Mouse (Mus musculus) limb, embryonic 11.5 days (tissue): ENCODE results near the gene Myo19. TPM values are rescaled to one million over a fixed set of nuclear protein-coding genes. Genes with fewer than 3 reads are reported as not detected.
"Not testable (repeated sequence)": the region's sequence is repeated elsewhere in the genome, so short reads cannot be mapped to it uniquely, and the experiment has no call there.

ENCODE experiments used
- ATAC-seq: fragments of 200-750 bp; cut with Nextera tagmentation; 2 replicates; pipeline ENCODE4 v1.8.0; 2017; ENCODE audit warnings: low read depth; ENCODE audit not compliant: insufficient number of reproducible peaks, low FRiP score, low TSS enrichment
- DNase-seq: peaks from one replicate; pipeline ENCODE4 v3.0.0-alpha.2; 2015; ENCODE audit warnings: low spot score
- H3K27ac ChIP-seq: fragments of 300-500 bp; sonication (generic); replicated peaks from 2 replicates; pipeline ENCODE4 v1.5.1; 2014; ENCODE audit warnings: low read depth, mild to moderate bottlenecking, low read length
- H3K27me3 ChIP-seq: fragments of 300-500 bp; sonication (generic); 2 replicates; pipeline ENCODE4 v1.6.1; 2014; ENCODE audit warnings: mild to moderate bottlenecking, low read length, mixed read lengths; ENCODE audit not compliant: control insufficient read depth, insufficient read depth
- H3K36me3 ChIP-seq: fragments of 300-500 bp; sonication (generic); 2 replicates; pipeline ENCODE4 v1.6.1; 2014; ENCODE audit warnings: mild to moderate bottlenecking, low read length, moderate library complexity, mixed read lengths; ENCODE audit not compliant: control insufficient read depth, insufficient read depth
- H3K4me1 ChIP-seq: fragments of 300-500 bp; sonication (generic); 2 replicates; pipeline ENCODE4 v1.6.1; 2014; ENCODE audit warnings: low read length, mixed read lengths; ENCODE audit not compliant: control insufficient read depth, insufficient read depth
- H3K4me2 ChIP-seq: fragments of 300-500 bp; sonication (generic); 2 replicates; pipeline ENCODE4 v1.6.1; 2014; ENCODE audit warnings: low read depth, mild to moderate bottlenecking, moderate library complexity; ENCODE audit not compliant: severe bottlenecking
- H3K4me3 ChIP-seq: fragments of 300-500 bp; sonication (generic); 2 replicates; pipeline ENCODE4 v1.5.1; 2014; ENCODE audit warnings: low read depth, low read length
- H3K9ac ChIP-seq: fragments of 300-500 bp; sonication (generic); 2 replicates; pipeline ENCODE4 v1.6.1; 2014; ENCODE audit warnings: mild to moderate bottlenecking, low read length
- H3K9me3 ChIP-seq: fragments of 300-500 bp; sonication (generic); 2 replicates; pipeline ENCODE4 v1.6.1; 2016; ENCODE audit warnings: low read length; ENCODE audit not compliant: control insufficient read depth
- WGBS: fragments of 180-500 bp; shearing (Covaris S2); extraction: QIAGEN DNeasy Blood & Tissue Kit; methylation state at CpG from one replicate; pipeline ENCODE4 v1.1.7; 2014; 5-methylcytosine and 5-hydroxymethylcytosine counted together
- polyA plus RNA-seq: library from polyadenylated mRNA; unstranded; fragments of >200 nt; fragmentation: Nextera tagmentation; extraction: Ambion mirVana; gene quantifications from 2 replicates; pipeline ENCODE4 v1.2.1, GENCODE M21; 2014

Myo19 gene
- polyA plus RNA-seq, 1 experiment from 2014 or later = 13.4 TPM

DNA sequence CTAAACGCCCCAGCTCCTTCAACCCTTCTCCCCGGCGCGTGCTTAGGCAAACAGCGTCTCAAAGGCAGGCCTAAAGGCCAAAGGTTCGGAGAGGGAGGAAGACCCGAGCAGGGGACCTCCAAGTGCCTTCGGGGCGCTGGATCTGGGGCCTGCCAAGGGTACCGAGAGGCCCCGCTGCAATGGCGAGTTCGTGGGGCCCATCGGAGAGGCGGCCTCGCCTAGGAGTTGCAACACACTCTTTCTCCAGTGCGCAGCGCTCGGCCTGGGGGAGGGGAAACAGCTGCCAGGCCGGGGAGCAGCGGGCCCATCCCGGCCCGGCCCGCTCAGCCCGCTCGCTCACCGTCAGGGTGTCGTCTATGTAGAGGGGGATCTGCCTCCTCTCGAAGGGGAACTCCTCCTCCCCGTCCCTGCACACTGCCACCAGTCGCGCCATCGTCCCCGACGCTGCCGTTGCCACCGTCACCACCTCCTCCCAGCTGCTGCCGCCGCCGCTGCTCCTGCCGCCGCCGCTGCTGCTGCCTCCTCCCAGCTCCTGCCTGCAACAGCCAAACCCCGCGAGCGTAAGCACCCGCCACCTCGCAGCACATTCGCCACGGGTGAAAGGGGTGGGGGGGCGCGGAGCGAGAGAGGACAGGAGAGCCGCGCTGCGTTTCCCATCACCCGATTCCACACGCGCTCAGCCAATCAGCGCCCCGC is 10.3 kb upstream of the Myo19 start:
- WGBS = under 1% methylated on average over 58 of the region's 61 CpGs
- Histone ChIP-seq H3K9me3 (no peaks in the 10 kb centered on the region), H3K4me1 (peaks cover 6% of the 10 kb centered on the region), H3K4me2 (peak overlapping the region; percentile 84), H3K4me3 (peak overlapping the region; percentile 88), H3K27me3 (no peaks in the 10 kb centered on the region), H3K9ac (peak overlapping the region; percentile 89), H3K27ac (peak overlapping the region; percentile 89), H3K36me3 (no peaks in the 10 kb centered on the region)
- DNase-seq (peak; percentile 98), ATAC-seq (peak; percentile 79)

DNA sequence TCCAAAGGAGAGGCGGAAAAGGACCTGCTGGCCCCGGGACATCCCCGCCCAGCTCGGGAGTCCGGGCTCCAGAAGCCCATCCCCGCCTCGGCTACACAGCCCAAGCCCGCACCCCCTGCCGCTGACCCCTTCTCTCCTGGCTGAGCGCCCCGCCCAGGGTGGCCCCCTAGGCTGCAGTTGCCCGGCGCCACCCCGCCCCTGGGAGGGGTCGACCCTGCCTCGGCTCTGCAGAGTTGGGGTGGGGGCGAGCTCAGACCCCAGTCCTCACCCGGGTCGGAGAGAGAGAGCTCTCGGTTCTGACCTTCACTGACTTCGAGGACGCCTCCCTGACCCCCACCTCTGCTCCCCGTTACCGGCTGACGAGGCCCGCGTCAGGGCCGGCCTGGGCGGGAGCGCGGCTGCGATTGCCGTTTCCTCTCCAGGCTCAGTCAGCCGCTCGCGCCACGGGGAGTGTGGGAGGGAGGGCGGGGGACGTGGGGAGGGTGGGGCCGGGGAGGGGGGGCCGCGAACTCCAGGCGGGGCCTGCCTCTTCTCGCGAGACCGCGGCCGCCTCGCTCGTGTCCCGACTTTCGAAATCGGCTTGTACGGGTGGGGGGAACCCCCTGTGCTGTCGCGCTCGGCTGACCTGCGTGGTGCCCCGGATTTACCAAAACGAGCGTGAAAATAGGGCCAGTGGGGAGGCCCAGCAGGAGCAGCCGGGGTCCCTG is 9.5 kb upstream of the Myo19 start, which contains the start of gene Ggnbp2:
TSS of gene Ggnbp2 (minus strand) at position 481 of the 707 bp plus-strand sequence.
- Histone ChIP-seq H3K9me3 (no peaks in the 10 kb centered on the region), H3K4me1 (peaks cover 6% of the 10 kb centered on the region), H3K36me3 (no peaks in the 10 kb centered on the region), H3K27me3 (no peaks in the 10 kb centered on the region), H3K4me3 (peak within 1 kb of the TSS; percentile 88), H3K4me2 (peak within 1 kb of the TSS; percentile 84), H3K9ac (peak within 1 kb of the TSS; percentile 95), H3K27ac (peak within 1 kb of the TSS; percentile 98)
- DNase-seq = peak; percentile 91
- WGBS = under 1% methylated on average over 47 of the region's 62 CpGs
- ATAC-seq = peak; percentile 89

- H3K27me3 ChIP-seq = no peaks in the 10 kb centered on the region
- H3K27ac ChIP-seq = peak overlapping the region; percentile 98
- WGBS = 1% methylated on average over 10 of the region's 10 CpGs
- no peaks in the 10 kb centered on the region for H3K9me3 ChIP-seq
- H3K36me3 ChIP-seq = no peaks in the 10 kb centered on the region
- DNase-seq (no peak), ATAC-seq (peak; percentile 61)
- H3K4me3 ChIP-seq = peak overlapping the region; percentile 88
- peak overlapping the region; percentile 77 for H3K4me2 ChIP-seq
- H3K9ac ChIP-seq = peak overlapping the region; percentile 95
- H3K4me1 ChIP-seq = peaks cover 6% of the 10 kb centered on the region
These were observed 8.9 kb upstream of the Myo19 start for GRCm38 (mm10) chr11:84871046-84871445.

- H3K4me1 ChIP-seq = peaks cover 6% of the 10 kb centered on the region
- H3K27ac ChIP-seq = no peak overlapping the region
- ATAC-seq = no peak
- no peaks in the 10 kb centered on the region for H3K27me3 ChIP-seq
- peak overlapping the region; percentile 95 for H3K9ac ChIP-seq
- no peaks in the 10 kb centered on the region for H3K36me3 ChIP-seq
- 79% methylated on average over 4 of the region's 4 CpGs for WGBS
- H3K4me2 ChIP-seq = peak overlapping the region; percentile 77
- no peaks in the 10 kb centered on the region for H3K9me3 ChIP-seq
- DNase-seq = no peak
- H3K4me3 ChIP-seq = peak overlapping the region; percentile 88
These were observed 8.3 kb upstream of the Myo19 start for GRCm38 (mm10) chr11:84871548-84872069.

DNA sequence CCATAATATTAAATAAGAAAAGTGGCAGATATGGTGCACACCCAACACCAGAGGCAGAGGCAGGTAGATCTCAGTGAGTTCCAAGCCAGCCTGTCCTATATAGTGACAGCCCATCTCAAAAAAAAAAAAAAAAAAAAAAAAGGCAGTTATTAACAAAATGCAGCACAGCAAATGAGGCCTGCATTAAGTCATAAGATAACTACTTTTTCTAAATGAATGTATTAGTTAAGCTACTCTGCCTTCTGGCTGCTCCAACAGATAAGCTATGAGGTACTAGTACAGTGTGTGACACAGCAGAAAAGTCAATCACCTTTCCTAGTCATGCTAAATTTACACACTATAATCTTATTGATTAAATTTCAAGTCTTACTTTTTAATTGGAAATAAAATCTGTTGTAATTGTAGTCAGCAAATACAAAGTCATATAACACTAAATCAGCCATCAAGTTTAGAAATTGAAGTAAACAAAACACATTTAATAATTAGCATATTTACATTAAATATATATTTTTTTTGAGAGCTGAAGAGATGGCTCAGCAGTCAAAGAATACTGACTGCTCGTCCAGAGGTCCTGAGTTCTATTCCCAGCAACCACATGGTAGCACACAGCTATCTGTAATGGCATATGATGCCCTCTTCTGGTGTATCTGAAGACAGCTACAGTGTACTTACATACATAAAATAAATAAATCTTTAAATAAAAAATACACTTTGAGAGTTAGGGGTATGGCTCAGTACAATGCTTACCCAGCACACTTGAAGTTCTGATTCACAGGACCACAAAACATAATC is 6.7 kb upstream of the Myo19 start:
- no peaks in the 10 kb centered on the region for H3K36me3 ChIP-seq
- ATAC-seq (no peak), DNase-seq (no peak)
- no peaks in the 10 kb centered on the region for H3K27me3 ChIP-seq
- H3K9ac ChIP-seq = no peak overlapping the region
- no peak overlapping the region for H3K4me2 ChIP-seq
- no peaks in the 10 kb centered on the region for H3K4me1 ChIP-seq
- no peaks in the 10 kb centered on the region for H3K9me3 ChIP-seq
- WGBS = 66% methylated on average over 1 of the region's 1 CpGs
- no peak overlapping the region for H3K27ac ChIP-seq
- H3K4me3 ChIP-seq = no peak overlapping the region

DNA sequence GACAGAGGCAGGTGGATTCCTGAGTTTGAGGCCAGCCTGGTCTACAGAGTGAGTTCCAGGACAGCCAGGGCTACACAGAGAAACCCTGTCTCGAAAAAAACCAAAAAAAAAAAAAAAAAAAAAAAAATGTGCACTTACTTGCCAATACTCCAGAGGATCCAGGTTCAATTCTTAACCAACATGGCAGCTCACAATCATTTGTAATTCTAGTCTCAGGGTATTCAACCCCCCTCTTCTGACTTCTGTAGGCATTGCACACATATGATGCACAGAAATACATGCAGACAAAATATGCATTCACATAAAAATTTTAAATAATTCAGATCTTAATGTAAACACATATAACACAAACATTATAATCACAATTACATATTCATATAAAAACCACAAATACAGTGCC is 3.9 kb upstream of the Myo19 start:
- H3K27me3 ChIP-seq, H3K27ac ChIP-seq: not testable (repeated sequence)
- no CpG with 5 or more reads among the region's 1 CpGs for WGBS

GRCm38 (mm10) chr11:84879007-84879771 is 759 bp upstream of the Myo19 start:
- peak overlapping the region; percentile 89 for H3K4me2 ChIP-seq
- peak overlapping the region; percentile 83 for H3K27ac ChIP-seq
- H3K27me3 ChIP-seq = no peaks in the 10 kb centered on the region
- DNase-seq (no peak), ATAC-seq (no peak)
- peak overlapping the region; percentile 82 for H3K4me3 ChIP-seq
- WGBS = 25% methylated on average over 7 of the region's 7 CpGs
- H3K9me3 ChIP-seq = no peaks in the 10 kb centered on the region
- H3K4me1 ChIP-seq = peaks cover 3% of the 10 kb centered on the region; the same call in 1 of the 2 replicates
- H3K9ac ChIP-seq = peak overlapping the region; percentile 86
- no peaks in the 10 kb centered on the region for H3K36me3 ChIP-seq

More for the DNA sequence above, 3.9 kb upstream of the Myo19 start:
- not testable (repeated sequence) for H3K9ac ChIP-seq, H3K4me1 ChIP-seq, DNase-seq, H3K4me3 ChIP-seq, H3K4me2 ChIP-seq, H3K9me3 ChIP-seq, ATAC-seq, H3K36me3 ChIP-seq
